Mouse (Mus musculus): Measurements from ENCODE around the gene Itga1.

The Itga1 gene

GRCm38 (mm10) chr13:115052568-115052967 lies 49.2 kb downstream of the Itga1 start:
- DNase-seq (ENCODE audit: low read depth, low spot score), result no peak

- DNase-seq (ENCODE audit: low read depth, low spot score), result no peak
Observed at GRCm38 (mm10) chr13:115050660-115051559, 50.9 kb downstream of the Itga1 start.

GRCm38 (mm10) chr13:115042652-115043051 lies 59.1 kb downstream of the Itga1 start:
- DNase-seq (ENCODE audit: low read depth, low spot score), result no peak

GRCm38 (mm10) chr13:115037304-115037703 lies 64.5 kb downstream of the Itga1 start:
- DNase-seq (ENCODE audit: low read depth, low spot score), result peak; percentile 9

GRCm38 (mm10) chr13:115035387-115035786 lies 66.4 kb downstream of the Itga1 start:
- DNase-seq (ENCODE audit: low read depth, low spot score), result no peak

GRCm38 (mm10) chr13:115033135-115033534 lies 68.6 kb downstream of the Itga1 start:
- DNase-seq (ENCODE audit: low read depth, low spot score), result no peak

- DNase-seq (ENCODE audit: low read depth, low spot score), result no peak
Observed at GRCm38 (mm10) chr13:115031177-115032000, 70.4 kb downstream of the Itga1 start.

- no peak for DNase-seq (ENCODE audit: low read depth, low spot score)
Observed at GRCm38 (mm10) chr13:115025394-115025793, 76.4 kb downstream of the Itga1 start.

- DNase-seq (ENCODE audit: low read depth, low spot score), result no peak
Observed at GRCm38 (mm10) chr13:115022117-115022787, 79.5 kb downstream of the Itga1 start.

- DNase-seq (ENCODE audit: low read depth, low spot score), result no peak
Observed at GRCm38 (mm10) chr13:115021411-115021810, 80.4 kb downstream of the Itga1 start.

- DNase-seq (ENCODE audit: low read depth, low spot score), result no peak
Observed at GRCm38 (mm10) chr13:115020727-115021126, 81.0 kb downstream of the Itga1 start.

GRCm38 (mm10) chr13:115017545-115017944 lies 84.2 kb downstream of the Itga1 start:
- no peak for DNase-seq (ENCODE audit: low read depth, low spot score)

- no peak for DNase-seq (ENCODE audit: low read depth, low spot score)
Observed at GRCm38 (mm10) chr13:115011547-115011946, 90.2 kb downstream of the Itga1 start.

GRCm38 (mm10) chr13:115006213-115006835 lies 95.4 kb downstream of the Itga1 start:
- DNase-seq (ENCODE audit: low read depth, low spot score), result no peak

- no peak for DNase-seq (ENCODE audit: low read depth, low spot score)
Observed at GRCm38 (mm10) chr13:115005342-115005741, 96.4 kb downstream of the Itga1 start.

- no peak for DNase-seq (ENCODE audit: low read depth, low spot score)
Observed at GRCm38 (mm10) chr13:115003444-115004053, 98.2 kb downstream of the Itga1 start.

GRCm38 (mm10) chr13:115002837-115003236 lies 98.9 kb downstream of the Itga1 start:
- DNase-seq (ENCODE audit: low read depth, low spot score), result no peak

GRCm38 (mm10) chr13:115002155-115002554 lies 99.6 kb downstream of the Itga1 start:
- no peak for DNase-seq (ENCODE audit: low read depth, low spot score)

GRCm38 (mm10) chr13:114999582-114999981 lies 102.2 kb downstream of the Itga1 start:
- DNase-seq (ENCODE audit: low read depth, low spot score), result no peak

GRCm38 (mm10) chr13:114998100-114998499 lies 103.7 kb downstream of the Itga1 start:
- no peak for DNase-seq (ENCODE audit: low read depth, low spot score)

All from skeletal muscle tissue, adult 2 months (tissue).